Mouse (Mus musculus): Measurements from ENCODE around the gene Tysnd1. TPM values are rescaled to one million over a fixed set of nuclear protein-coding genes. Genes with fewer than 3 reads are reported as not detected.

Gene Tysnd1
- total and polyA plus RNA-seq, 3 experiments, result 85.9 to 593 (median 147) TPM

- no peak for DNase-seq
These were observed 42.2 kb downstream of the Tysnd1 start for GRCm38 (mm10) chr10:61737537-61737936.

- peak; percentile 74 for DNase-seq
These were observed 42.8 kb downstream of the Tysnd1 start for GRCm38 (mm10) chr10:61738126-61738525.

- DNase-seq, result peak; percentile 78
These were observed 46.0 kb downstream of the Tysnd1 start for GRCm38 (mm10) chr10:61741306-61741705.

- no peak for DNase-seq
These were observed 46.6 kb downstream of the Tysnd1 start for GRCm38 (mm10) chr10:61741873-61742272.

- peak; percentile 56 for DNase-seq
These were observed 47.0 kb downstream of the Tysnd1 start for GRCm38 (mm10) chr10:61742336-61742735.

- no peak for DNase-seq
These were observed 49.8 kb downstream of the Tysnd1 start for GRCm38 (mm10) chr10:61745133-61745532.

- no peak for DNase-seq
These were observed 52.0 kb downstream of the Tysnd1 start for GRCm38 (mm10) chr10:61747302-61747701.

GRCm38 (mm10) chr10:61750014-61750413, 54.7 kb downstream of the Tysnd1 start:
- DNase-seq, result no peak

GRCm38 (mm10) chr10:61751534-61752219, 56.4 kb downstream of the Tysnd1 start:
- DNase-seq, result peak; percentile 52

Other genes starting within 250 kb of the Tysnd1 start
- gene Eif4ebp2, start 242.9 kb upstream of the Tysnd1 start, total RNA-seq (2021), result 10 to 100 TPM; 94.9 to 96.2 TPM
- 68.1 and 88.7 TPM in 2 replicates for gene Eif4ebp2, start 242.9 kb upstream of the Tysnd1 start, polyA plus RNA-seq (2012; rRNA removed)
- gene Lrrc20, start 219.7 kb upstream of the Tysnd1 start, total RNA-seq (2021), result 10 to 100 TPM; 15.9 to 17.8 TPM
- gene Lrrc20, start 219.7 kb upstream of the Tysnd1 start, polyA plus RNA-seq (2012; rRNA removed), result 17.5 and 21.7 TPM in 2 replicates
- gene Npffr1, start 100.0 kb upstream of the Tysnd1 start, total RNA-seq (2021), result under 1 TPM; 0.12 to 0.73 TPM
- 0.18 and 0.37 TPM in 2 replicates for gene Npffr1, start 100.0 kb upstream of the Tysnd1 start, polyA plus RNA-seq (2012; rRNA removed)
- gene Ppa1, start 47.0 kb upstream of the Tysnd1 start, total RNA-seq (2021), result 100 to 1,000 TPM; 146 to 317 TPM
- gene Ppa1, start 47.0 kb upstream of the Tysnd1 start, polyA plus RNA-seq (2012; rRNA removed), result 26.4 and 29.9 TPM in 2 replicates
- 100 to 1,000 TPM; 199 to 205 TPM for gene Sar1a, start 15.2 kb upstream of the Tysnd1 start, total RNA-seq (2021)
- gene Sar1a, start 15.2 kb upstream of the Tysnd1 start, polyA plus RNA-seq (2012; rRNA removed), result 113 and 119 TPM in 2 replicates
- 100 to 1,000 TPM; 226 to 406 TPM for gene Aifm2, start 19.7 kb downstream of the Tysnd1 start, total RNA-seq (2021)
- gene Aifm2, start 19.7 kb downstream of the Tysnd1 start, polyA plus RNA-seq (2012; rRNA removed), result 209 and 255 TPM in 2 replicates
- 10 to 100 TPM in 1 of 2 experiments, 1 to 10 TPM in 1; 5.9 to 10.5 TPM for gene H2afy2, start 88.6 kb downstream of the Tysnd1 start, total RNA-seq (2021)
- gene H2afy2, start 88.6 kb downstream of the Tysnd1 start, polyA plus RNA-seq (2012; rRNA removed), result 4.2 and 5.2 TPM in 2 replicates

Data from adrenal gland, adult 2 months (tissue).